Mouse (Mus musculus) hindbrain, embryonic 16.5 days (tissue): ENCODE results near the gene Gm29106. TPM values are rescaled to one million over a fixed set of nuclear protein-coding genes. Genes with fewer than 3 reads are reported as not detected.
A peak's percentile ranks its signal among the peaks of the same experiment; 100 is the strongest.
"Not testable (repeated sequence)": the region's sequence is repeated elsewhere in the genome, so short reads cannot be mapped to it uniquely, and the experiment has no call there.

Experiments
- ATAC-seq: fragments of 200-750 bp; cut with Nextera tagmentation; 2 replicates; pipeline ENCODE4 v1.8.0; 2017; ENCODE audit warnings: moderate TSS enrichment, moderate library complexity
- H3K27ac ChIP-seq: fragments of 300-500 bp; sonication (generic); 2 replicates; pipeline ENCODE4 v1.5.1; 2014; ENCODE audit warnings: low read depth, mild to moderate bottlenecking, control low read depth, low read length, moderate library complexity
- H3K27me3 ChIP-seq: fragments of 300-500 bp; sonication (generic); replicated peaks from 2 replicates; pipeline ENCODE4 v1.6.1; 2014; ENCODE audit warnings: low read length; ENCODE audit not compliant: control insufficient read depth, insufficient read depth
- H3K36me3 ChIP-seq: fragments of 300-500 bp; sonication (generic); 2 replicates; pipeline ENCODE4 v1.6.1; 2014; ENCODE audit warnings: mild to moderate bottlenecking, low read length, moderate library complexity, mixed read lengths; ENCODE audit not compliant: control insufficient read depth, insufficient read depth
- H3K4me1 ChIP-seq: fragments of 300-500 bp; sonication (generic); 2 replicates; pipeline ENCODE4 v1.6.1; 2014; ENCODE audit warnings: low read depth, low read length; ENCODE audit not compliant: control insufficient read depth, insufficient read depth
- H3K4me2 ChIP-seq: fragments of 300-500 bp; sonication (generic); 2 replicates; pipeline ENCODE4 v1.6.1; 2014; ENCODE audit warnings: mild to moderate bottlenecking, low read length, control low read depth, moderate library complexity
- H3K4me3 ChIP-seq: fragments of 300-500 bp; sonication (generic); 2 replicates; pipeline ENCODE4 v1.5.1; 2014; ENCODE audit warnings: mild to moderate bottlenecking, low read length, control low read depth, moderate library complexity
- H3K9ac ChIP-seq: fragments of 300-500 bp; sonication (generic); 2 replicates; pipeline ENCODE4 v1.6.1; 2014; ENCODE audit warnings: low read depth, mild to moderate bottlenecking, control low read depth, low read length, moderate library complexity
- H3K9me3 ChIP-seq: fragments of 300-500 bp; sonication (generic); 2 replicates; pipeline ENCODE4 v1.6.1; 2014; ENCODE audit warnings: mild to moderate bottlenecking, low read length, moderate library complexity; ENCODE audit not compliant: control insufficient read depth
- WGBS: fragments of 180-500 bp; shearing (Covaris S2); extraction: QIAGEN DNeasy Blood & Tissue Kit; methylation state at CpG from one replicate; pipeline ENCODE4 v1.1.7; 2014; 5-methylcytosine and 5-hydroxymethylcytosine counted together
- polyA plus RNA-seq: library from polyadenylated mRNA; unstranded; fragments of >200 nt; fragmentation: Nextera tagmentation; extraction: Ambion mirVana; gene quantifications from 2 replicates; pipeline ENCODE4 v1.2.1, GENCODE M21; 2015

The Gm29106 gene
- 0.17 and 0.25 TPM in 2 replicates for polyA plus RNA-seq

GRCm38 (mm10) chr1:118176242-118176641 lies at the start of gene Gm29106:
Gene Gm29106, plus strand, starts transcription at chr1:118176542.
- H3K36me3 ChIP-seq, H3K27ac ChIP-seq, ATAC-seq, H3K27me3 ChIP-seq, H3K4me2 ChIP-seq, H3K9ac ChIP-seq, H3K4me1 ChIP-seq, H3K9me3 ChIP-seq, H3K4me3 ChIP-seq: not testable (repeated sequence)
- whole genome bisulfite sequencing: 75% methylated on average over 2 of the region's 2 CpGs

- WGBS: 43% methylated on average over 1 of the region's 1 CpGs
- no peak for ATAC-seq
- Histone ChIP-seq H3K27ac (no peak overlapping the region), H3K27me3 (no peaks in the 10 kb centered on the region), H3K36me3 (no peaks in the 10 kb centered on the region), H3K4me2 (no peak overlapping the region), H3K4me1 (no peaks in the 10 kb centered on the region), H3K9ac (no peak overlapping the region), H3K9me3 (no peaks in the 10 kb centered on the region), H3K4me3 (no peak overlapping the region)
These were observed 52.2 kb downstream of the Gm29106 start for GRCm38 (mm10) chr1:118228540-118228939.

- H3K27ac ChIP-seq: no peak overlapping the region
- H3K4me1 ChIP-seq: no peaks in the 10 kb centered on the region
- no peak overlapping the region for H3K9ac ChIP-seq
- no peaks in the 10 kb centered on the region for H3K36me3 ChIP-seq
- no peak overlapping the region for H3K4me2 ChIP-seq
- no peaks in the 10 kb centered on the region for H3K9me3 ChIP-seq
- H3K4me3 ChIP-seq: no peak overlapping the region
- H3K27me3 ChIP-seq: no peaks in the 10 kb centered on the region
- WGBS: 69% methylated on average over 1 of the region's 1 CpGs
- ATAC-seq: peak; percentile 77
These were observed 59.7 kb downstream of the Gm29106 start for GRCm38 (mm10) chr1:118236032-118236431.

Other genes starting within 250 kb of the Gm29106 start
- gene Gm28168, start 248.5 kb upstream of the Gm29106 start, polyA plus RNA-seq: not detected in 2 replicates
- not detected in 2 replicates for gene Gm7145, start 210.6 kb upstream of the Gm29106 start, polyA plus RNA-seq
- 463 and 474 TPM in 2 replicates for gene Tsn, start 135.2 kb downstream of the Gm29106 start, polyA plus RNA-seq
- gene Nifk, start 145.3 kb downstream of the Gm29106 start, polyA plus RNA-seq: 61.0 and 62.4 TPM in 2 replicates
- 84.0 and 96.5 TPM in 2 replicates for gene Clasp1, start 212.5 kb downstream of the Gm29106 start, polyA plus RNA-seq